Mouse (Mus musculus) CD4-positive, CD25-positive, alpha-beta regulatory T cell (primary cell): ENCODE results near the gene Ttll12. TPM values are rescaled to one million over a fixed set of nuclear protein-coding genes. Genes with fewer than 3 reads are reported as not detected.

Experiments used
- polyA plus RNA-seq: library from polyadenylated mRNA; unstranded; fragments of 100-300 nt; shearing (Covaris generic); gene quantifications from one replicate; pipeline ENCODE4 v1.2.1, GENCODE M21; 2017

Ttll12 gene
- 17.7 TPM for polyA plus RNA-seq

GRCm38 (mm10) chr15:83594513-83595363 is at the start of gene Ttll12:
Ttll12 (minus strand) TSS chr15:83595157.

DNA sequence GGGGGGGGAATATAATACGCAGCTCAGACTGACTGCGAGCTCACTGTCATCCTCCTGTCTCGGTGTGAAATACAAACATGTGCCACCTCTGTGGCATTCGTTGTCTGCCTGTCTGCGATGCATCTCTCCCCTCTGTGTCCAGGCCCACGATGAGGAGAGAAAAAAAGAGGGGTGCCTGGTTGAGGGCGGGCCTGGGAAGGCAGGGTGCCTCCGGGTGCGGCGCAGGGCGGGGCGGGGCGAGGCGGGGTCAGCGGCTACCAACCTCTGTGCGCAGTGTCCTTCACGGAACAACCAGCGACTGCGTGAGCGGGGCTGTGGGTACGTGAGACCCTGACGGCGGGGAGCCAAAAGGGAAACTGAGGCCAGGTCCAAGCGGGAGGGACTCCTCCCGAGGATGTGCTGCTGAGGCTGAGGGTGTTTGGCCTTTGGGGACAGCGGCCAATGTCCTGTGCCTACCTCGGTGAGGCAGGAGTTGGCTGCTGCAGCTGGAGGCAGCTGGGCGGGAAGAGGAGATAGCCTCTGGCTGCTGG is 31.6 kb downstream of the Ttll12 start, which contains the start of the genes Tspo and Mcat:
Tspo (plus strand) TSS at position 266 of the 530 bp plus-strand sequence.
Mcat (minus strand) TSS at position 461 of the 530 bp plus-strand sequence.

GRCm38 (mm10) chr15:83526424-83527091 is 68.4 kb downstream of the Ttll12 start, which contains the start of gene Bik:
Bik (plus strand) TSS chr15:83526862.

Other genes with a start within 250 kb of the Ttll12 start
- gene Arfgap3, start 244.9 kb downstream of the Ttll12 start, polyA plus RNA-seq, result 10.5 TPM
- gene Pacsin2, start 130.6 kb downstream of the Ttll12 start, polyA plus RNA-seq, result 43.4 TPM
- gene Ttll1, start 84.3 kb downstream of the Ttll12 start, polyA plus RNA-seq, result 12.3 TPM
- gene Bik, start 68.3 kb downstream of the Ttll12 start, polyA plus RNA-seq, result 1.5 TPM
- 292 TPM for gene Tspo, start 31.6 kb downstream of the Ttll12 start, polyA plus RNA-seq
- gene Mcat, start 31.4 kb downstream of the Ttll12 start, polyA plus RNA-seq, result 32.6 TPM
- gene Scube1, start 129.9 kb upstream of the Ttll12 start, polyA plus RNA-seq, result not detected
- gene Mpped1, start 184.3 kb upstream of the Ttll12 start, polyA plus RNA-seq, result not detected